Mouse (Mus musculus) adrenal gland (tissue): ENCODE data around the gene Chrng.

ENCODE experiments used
- intact Hi-C: fragments of 180-260 bp; cut with DNase I; formaldehyde crosslinking; loops from one replicate; pipeline ENCODE4 v1.15.1; 2025
- long read RNA-seq, 2 experiments: library from polyadenylated mRNA; unstranded; transcript quantifications; one replicate each; pipeline ENCODE4 v2.0.0; 2020; ENCODE audit warnings: borderline replicate concordance in 1 of 2; ENCODE audit not compliant: insufficient replicate concordance in 1 of 2

Chrng gene
- long read RNA-seq, experiment 1, result 0 reads
- long read RNA-seq, experiment 2, result 0 reads

DNA sequence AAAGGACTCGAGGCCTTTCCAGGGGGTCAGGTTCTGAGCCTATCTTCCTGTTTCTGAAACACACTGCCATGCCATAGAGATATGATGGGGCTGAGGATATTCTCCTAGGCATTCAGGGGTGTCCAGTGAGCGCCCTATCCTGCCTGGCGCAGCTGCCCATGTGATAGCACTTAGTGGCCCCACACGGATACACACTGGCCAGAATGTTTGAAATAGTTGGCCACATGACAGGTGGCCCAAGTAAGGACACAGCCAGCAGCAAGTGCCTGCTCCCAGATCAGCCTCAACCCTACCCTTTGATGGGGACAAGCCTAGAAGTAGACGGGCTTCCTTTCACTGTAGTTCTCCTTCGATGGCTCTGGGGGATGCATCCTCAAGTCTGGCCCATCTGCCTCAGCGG is at the start of gene Chrng:
Chrng (plus strand) TSS at position 193 of the 400 bp plus-strand sequence.
- intact Hi-C loops, result no loop called here

DNA sequence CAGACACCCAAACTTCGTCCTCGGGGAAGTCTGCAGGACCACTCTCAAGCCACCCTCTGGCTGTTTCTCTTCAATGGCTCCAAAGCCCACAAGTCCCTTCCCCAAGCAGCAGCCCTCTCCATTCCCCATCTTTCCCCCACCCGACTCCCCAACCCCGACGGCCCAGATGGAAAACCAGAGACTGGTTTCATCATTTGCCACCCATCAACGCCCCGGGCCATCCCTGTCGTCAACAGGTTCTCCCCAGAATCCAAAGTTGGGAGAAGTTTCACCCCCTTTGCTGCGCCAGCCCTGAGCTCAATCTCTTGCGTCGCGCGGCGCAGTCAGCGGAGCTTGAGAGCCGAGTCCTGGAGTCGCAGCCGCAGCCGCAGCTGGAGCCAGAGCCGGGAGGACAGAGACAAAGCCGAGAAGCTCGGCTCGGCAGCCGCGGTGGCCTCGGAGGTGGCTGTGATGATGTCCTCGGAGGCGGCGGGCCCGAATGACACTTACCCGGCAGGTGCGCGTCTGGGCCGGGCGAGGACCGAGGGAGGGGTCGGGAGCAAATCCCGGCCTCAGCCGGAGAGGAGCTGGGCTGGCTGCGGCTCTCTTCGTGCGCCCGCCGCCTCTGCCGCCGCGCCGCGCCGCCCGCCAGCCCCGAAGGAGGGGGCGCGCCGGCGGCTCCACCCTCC is 48.8 kb upstream of the Chrng start:
- intact Hi-C loops, result no loop called here

DNA sequence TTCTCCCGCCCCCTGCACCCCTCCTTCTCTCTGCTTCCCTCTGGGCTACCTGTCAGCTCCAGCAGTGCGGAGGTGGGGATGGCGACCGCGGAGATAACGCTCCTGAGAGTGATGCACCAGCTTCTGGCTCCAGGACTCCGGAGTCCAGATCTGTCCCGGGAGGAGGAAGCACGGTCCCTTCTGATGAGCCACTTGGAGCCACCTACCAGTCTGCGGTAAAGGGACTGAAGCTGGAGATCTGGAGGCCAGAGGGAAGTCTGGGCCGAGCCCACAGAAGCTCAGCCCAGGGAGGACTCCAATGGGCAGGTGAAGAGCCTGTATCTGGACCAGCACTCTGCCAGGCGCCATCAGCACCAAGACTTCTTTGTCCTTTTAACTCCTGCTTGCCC is 48.3 kb upstream of the Chrng start, which contains the start of gene Ecel1:
Ecel1 (minus strand) TSS at position 323 of the 389 bp plus-strand sequence.
- intact Hi-C loops, result no loop called here

GRCm38 (mm10) chr1:87159396-87159795 is 45.1 kb upstream of the Chrng start:
- intact Hi-C loops, result no loop called here

DNA sequence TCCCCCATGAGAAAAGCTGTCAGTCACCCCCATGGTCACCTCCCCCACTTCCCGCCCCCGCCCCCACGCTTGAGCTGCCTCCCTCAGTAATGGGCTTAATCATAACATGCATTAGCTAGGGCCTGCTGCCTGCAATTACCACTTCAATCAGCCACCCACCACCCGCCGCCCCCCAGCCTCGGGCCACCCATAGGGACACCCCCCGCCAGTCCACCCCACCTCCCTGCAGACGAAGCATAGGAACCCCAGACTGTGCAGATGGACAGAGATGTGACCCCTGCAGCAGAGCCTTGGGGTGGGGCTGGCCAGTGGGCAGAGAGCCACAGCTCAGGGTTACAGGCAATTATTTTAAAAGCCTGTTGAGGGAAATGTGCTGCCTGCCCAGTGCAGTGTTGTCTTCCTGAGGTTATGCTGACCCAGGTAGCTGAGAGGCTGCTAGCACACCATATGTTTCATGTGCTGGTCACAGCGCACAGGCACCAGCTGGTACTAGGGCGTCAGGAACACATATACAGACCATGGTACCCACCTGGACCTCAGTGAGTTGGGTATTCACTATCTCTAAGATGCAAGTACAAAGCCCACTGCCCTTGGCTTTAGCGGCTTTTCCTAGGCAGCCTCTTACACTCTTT is 40.2 kb upstream of the Chrng start:
- intact Hi-C loops, result no loop called here

GRCm38 (mm10) chr1:87164796-87165184 is 39.7 kb upstream of the Chrng start:
- intact Hi-C loops, result no loop called here

GRCm38 (mm10) chr1:87170458-87170857 is 34.0 kb upstream of the Chrng start:
- intact Hi-C loops, result no loop called here

DNA sequence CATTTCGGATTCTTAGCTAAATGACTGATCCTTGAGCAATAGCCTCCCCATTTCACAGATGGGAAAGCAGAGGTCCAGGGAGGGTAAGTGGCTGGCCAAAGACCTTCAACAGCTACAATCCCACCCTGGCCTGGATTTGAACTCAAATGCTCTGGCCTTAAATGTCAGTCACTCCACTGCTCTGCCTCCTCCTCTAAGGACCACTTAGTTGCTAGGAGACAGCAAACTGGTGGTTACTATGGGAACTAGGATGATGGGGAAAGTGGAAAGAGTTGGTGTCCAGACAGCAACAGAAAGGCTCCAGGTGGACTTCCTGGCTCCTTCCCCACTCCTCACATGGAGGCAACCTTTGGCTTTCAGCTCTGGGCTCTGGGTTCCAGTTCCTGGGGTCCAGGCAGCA is 33.1 kb upstream of the Chrng start:
- intact Hi-C loops, result no loop called here

GRCm38 (mm10) chr1:87172316-87172715 is 32.1 kb upstream of the Chrng start:
- intact Hi-C loops, result no loop called here

- intact Hi-C loops, result no loop called here
Measured at GRCm38 (mm10) chr1:87174006-87174955, 30.2 kb upstream of the Chrng start.

DNA sequence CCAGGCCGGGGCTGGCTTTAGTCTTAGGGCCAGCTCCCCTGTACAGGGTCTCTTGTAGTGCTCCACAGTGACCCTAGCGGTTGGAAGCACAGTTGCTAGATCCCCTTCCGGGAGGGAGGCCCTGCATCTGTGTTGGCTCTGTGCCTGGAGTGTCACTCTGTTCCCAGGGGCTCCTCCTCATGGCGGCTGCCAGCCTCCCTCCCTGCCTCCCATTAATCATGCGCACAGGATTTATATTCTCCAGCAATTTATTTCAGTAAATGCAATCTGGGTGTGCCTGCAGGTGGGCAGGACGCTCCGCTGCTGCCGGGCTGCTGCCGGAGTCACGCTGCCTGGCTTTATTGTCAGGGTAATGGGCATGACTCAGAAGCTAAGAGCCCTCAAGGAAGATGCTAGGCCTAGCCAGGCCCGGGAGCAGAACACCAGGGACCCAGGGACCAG is 28.6 kb upstream of the Chrng start:
- intact Hi-C loops, result no loop called here

GRCm38 (mm10) chr1:87180896-87181295 is 23.6 kb upstream of the Chrng start:
- intact Hi-C loops, result no loop called here

DNA sequence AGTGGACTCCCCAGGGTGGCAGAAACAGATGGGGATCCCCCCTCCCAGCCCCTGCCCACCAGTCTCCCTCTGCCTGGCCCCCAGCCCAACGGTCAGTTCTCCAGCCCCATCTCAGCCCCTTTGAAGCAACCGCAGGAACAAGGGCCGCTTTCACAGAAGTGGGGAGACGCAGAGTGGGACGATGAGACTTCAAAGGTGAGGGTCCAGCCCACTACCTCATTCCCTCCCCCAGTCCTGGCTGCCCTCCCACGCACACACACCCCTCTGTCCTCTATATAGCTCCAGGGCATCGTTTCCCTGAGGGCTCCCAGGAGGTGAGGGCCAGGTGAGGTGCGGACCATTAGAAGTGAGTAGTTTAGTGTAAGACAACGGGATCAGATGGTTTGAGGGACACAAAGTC is 21.4 kb upstream of the Chrng start, which contains the start of gene Prss56:
Prss56 (plus strand) TSS at position 301 of the 400 bp plus-strand sequence.
- intact Hi-C loops, result no loop called here

DNA sequence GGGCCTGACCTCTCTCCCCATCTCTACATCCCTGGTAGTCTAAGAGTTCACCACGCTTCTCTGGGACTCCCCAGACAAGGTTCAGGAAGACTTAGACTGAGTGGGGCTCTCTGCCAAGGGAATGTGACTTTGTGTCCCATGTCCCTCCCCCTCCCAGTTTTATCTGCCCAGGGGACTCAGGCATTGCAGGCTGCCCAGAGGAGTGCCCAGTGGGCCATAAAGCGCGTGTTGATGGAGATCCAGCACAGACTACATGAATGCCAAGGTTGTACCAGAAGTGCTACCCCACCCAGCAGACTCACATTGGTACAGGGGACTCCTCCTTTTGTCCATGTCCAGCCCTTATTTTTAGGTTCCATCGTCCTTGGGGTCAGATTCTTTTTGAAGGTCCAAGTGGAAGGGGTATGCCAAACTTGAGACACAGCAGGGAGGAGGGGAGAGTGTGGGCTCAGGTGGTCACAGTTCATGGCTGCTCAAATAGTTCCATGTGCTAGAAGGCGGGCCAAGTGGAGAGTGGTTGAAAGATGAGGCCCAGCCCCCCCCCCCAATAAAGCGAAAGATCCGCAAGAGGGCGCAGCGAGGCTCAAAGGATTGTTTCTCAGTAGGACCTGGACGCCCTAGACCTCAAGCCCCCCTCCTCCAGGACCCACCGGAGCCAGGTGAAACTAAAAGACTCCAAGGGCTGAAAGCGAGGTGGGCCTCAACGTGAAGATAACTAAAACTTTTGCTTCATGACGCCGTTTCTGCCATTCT is 20.3 kb upstream of the Chrng start:
- intact Hi-C loops, result loop anchor here (2.0 kb wide), 1 partner anchor 85 kb away; no protein-coding TSS in a partner anchor

GRCm38 (mm10) chr1:87184751-87185139 is 19.7 kb upstream of the Chrng start:
- intact Hi-C loops, result loop anchor here (2.0 to 5.0 kb wide), 3 partner anchors 86 to 567 kb away; no protein-coding TSS in a partner anchor

DNA sequence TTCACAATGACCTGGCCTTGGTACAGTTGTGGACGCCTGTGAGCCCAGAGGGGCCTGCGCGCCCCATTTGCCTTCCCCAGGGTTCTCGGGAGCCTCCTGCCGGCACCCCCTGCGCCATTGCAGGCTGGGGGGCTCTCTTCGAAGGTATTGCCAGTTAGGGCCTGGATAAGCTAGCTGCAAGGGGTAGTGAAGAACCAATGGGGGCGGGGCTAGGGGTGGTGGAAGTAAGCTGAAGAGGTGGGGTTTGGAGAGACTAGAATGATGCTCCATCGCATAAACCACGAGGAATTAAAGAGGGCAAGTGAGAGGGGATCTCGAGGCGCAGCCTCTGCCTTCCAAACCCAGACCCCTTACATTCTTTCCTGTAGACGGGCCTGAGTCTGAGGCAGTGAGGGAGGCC is 18.9 kb upstream of the Chrng start:
- intact Hi-C loops, result loop anchor here (2.0 to 5.0 kb wide), 3 partner anchors 87 to 568 kb away; no protein-coding TSS in a partner anchor

DNA sequence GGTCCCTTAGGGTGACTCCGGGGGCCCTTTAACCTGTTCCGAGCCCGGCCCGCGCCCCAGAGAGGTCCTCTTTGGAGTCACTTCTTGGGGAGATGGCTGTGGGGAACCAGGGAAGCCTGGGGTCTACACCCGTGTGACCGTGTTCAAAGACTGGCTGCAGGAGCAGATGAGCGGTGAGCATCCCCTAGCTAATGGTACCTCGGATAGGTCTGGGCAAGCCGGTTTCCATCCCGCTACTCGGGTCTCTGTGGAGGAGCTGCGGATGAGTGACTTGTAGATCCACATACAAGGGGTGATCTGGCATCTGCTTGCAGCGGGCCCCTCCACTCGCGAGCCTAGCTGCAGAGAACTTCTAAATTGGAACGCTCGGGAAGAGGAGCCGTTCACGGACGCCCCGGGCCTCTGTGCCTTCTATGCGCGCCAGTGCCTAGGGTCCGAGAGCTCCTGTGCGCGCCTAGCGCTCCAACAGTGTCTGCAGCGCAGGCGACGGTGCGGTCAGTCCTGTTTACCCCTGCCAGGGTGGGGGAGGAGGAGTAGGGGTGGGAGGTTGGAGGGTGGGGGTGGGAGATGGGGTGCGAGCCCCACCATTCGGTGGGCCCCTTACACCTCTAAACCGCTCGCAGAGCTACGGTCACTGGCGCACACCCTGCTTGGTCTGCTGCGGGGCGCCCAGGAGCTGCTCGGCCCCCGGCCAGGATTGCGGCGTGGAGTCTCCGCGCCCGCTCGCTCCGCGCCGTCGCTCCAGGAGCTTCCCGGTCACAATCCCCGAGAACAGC is 18.0 kb upstream of the Chrng start:
- intact Hi-C loops, result loop anchor here (5.0 kb wide), 2 partner anchors 534 to 569 kb away; no protein-coding TSS in a partner anchor

- intact Hi-C loops, result loop anchor here (5.0 kb wide), 2 partner anchors 535 to 570 kb away; no protein-coding TSS in a partner anchor
Measured at GRCm38 (mm10) chr1:87187037-87187355, 17.5 kb upstream of the Chrng start.

DNA sequence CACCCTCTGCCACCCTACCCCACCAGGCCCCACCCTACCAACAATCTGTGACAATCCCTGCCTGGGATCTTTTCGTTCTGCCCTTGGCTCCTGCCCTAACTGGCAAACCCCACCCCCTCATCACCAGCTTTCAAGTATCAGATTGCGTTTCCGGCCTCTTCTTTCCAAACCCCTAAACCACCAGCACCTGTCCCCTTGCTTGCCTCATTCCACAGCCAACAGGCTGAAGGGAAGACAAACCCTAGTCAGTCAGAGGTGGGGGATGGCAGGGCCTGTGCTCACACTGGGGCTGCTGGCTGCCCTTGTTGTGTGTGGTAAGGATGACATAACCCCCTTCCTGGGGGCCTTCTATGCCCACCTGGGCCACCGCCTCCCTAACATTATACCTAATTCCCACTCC is 14.0 kb upstream of the Chrng start, which contains the start of gene Chrnd:
Chrnd (plus strand) TSS at position 179 of the 400 bp plus-strand sequence.
- intact Hi-C loops, result no loop called here

DNA sequence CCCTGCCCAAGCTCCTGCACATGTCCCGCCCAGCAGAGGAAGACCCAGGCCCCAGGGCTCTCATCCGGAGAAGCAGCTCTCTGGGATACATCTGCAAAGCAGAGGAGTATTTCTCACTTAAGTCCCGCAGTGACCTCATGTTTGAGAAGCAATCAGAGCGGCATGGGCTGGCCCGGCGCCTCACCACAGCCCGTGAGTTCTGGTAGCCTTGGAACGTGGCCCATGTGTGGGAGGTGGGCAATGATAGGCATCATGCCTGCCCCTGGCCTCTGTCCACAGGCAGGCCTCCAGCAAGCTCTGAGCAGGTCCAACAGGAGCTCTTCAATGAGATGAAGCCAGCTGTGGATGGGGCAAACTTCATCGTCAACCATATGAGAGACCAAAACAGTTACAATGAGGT is 7.2 kb upstream of the Chrng start:
- intact Hi-C loops, result no loop called here
